Mouse (Mus musculus) activated CD4-positive, CD25-positive, alpha-beta regulatory T cell, adult 4 months (primary cell): ENCODE results near the gene Olfr1180. TPM values are rescaled to one million over a fixed set of nuclear protein-coding genes. Genes with fewer than 3 reads are reported as not detected.
"Not testable (repeated sequence)": the region's sequence is repeated elsewhere in the genome, so short reads cannot be mapped to it uniquely, and the experiment has no call there.

ENCODE experiments used
- ATAC-seq: one replicate; pipeline ENCODE4 v1.8.0; 2017
- polyA plus RNA-seq, 2 experiments: library from polyadenylated mRNA; unstranded; fragments of 100-300 nt; shearing (Covaris generic); gene quantifications; one replicate each; pipeline ENCODE4 v1.2.1; 2017

Gene Olfr1180
- not detected for polyA plus RNA-seq

GRCm38 (mm10) chr2:88419051-88419450, at the start of gene Olfr1180:
Gene Olfr1180 (minus strand): TSS chr2:88419151.
- ATAC-seq, result no peak

- ATAC-seq, result not testable (repeated sequence)
Observed at GRCm38 (mm10) chr2:88454567-88454966, 35.6 kb upstream of the Olfr1180 start, which contains the start of gene Olfr1183. Gene Olfr1183 (plus strand): TSS chr2:88454867.

DNA sequence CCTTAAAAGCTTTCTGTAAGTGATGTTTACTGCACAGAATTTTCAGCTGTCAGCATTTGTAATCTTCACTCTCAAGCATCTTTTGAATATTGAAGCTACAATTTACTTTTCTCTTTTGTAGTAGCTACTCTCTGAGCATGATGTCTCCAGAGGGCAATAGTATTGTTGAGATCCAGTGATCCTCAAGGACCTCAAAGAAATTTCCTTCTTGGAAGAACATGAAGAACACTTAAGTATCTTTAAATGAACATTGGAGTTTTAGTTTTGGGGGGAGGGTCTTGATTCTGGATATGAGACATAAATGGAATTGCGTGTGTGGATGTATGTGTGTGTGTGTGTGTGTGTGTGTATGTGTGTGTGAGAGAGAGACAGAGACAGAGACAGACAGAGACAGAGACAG, 30.1 kb upstream of the Olfr1180 start, which contains the start of gene Gm13757:
Gene Gm13757, minus strand, starts transcription at position 101 of the 400 bp plus-strand sequence.
- ATAC-seq, result no peak

- no peak for ATAC-seq
Observed at GRCm38 (mm10) chr2:88426071-88426470, 7.1 kb upstream of the Olfr1180 start, which contains the start of gene Olfr1181. Gene Olfr1181 (minus strand): TSS chr2:88426171.

DNA sequence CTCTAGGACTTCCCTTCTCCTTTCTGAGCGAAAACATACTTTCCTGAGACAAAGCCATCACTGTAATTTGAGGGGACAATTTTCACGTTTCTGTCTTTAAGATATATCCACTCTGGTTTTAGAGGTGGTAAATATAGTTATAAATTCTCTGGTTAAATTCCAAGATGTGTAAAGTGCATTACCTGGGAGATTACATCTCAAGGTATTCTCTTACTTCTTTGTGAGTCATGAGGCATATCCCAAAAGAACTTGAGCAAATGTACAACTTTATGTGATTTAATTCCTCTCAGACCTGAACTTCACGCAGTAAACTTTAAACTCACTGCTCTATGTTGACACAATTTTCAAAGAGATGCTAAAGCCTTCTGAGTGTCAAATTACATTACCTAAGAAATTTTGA, 12.6 kb downstream of the Olfr1180 start, which contains the start of gene Olfr1179:
Gene Olfr1179, minus strand, starts transcription at position 101 of the 400 bp plus-strand sequence.
- no peak for ATAC-seq

GRCm38 (mm10) chr2:88386762-88387161, 32.2 kb downstream of the Olfr1180 start, which contains the start of gene Olfr1178:
Gene Olfr1178 (plus strand): TSS chr2:88387062.
- ATAC-seq, result no peak

Other genes starting within 250 kb of the Olfr1180 start
- not detected for gene Olfr1168, start 237.3 kb downstream of the Olfr1180 start, polyA plus RNA-seq
- gene Olfr1170, start 190.8 kb downstream of the Olfr1180 start, polyA plus RNA-seq, result under 1 TPM in 1 of 2 experiments, not detected in 1; 0.12 TPM
- gene Olfr1173, start 139.3 kb downstream of the Olfr1180 start, polyA plus RNA-seq, result under 1 TPM in 1 of 2 experiments, not detected in 1; 0.11 TPM
- not detected for gene Olfr1174-ps, start 104.0 kb downstream of the Olfr1180 start, polyA plus RNA-seq
- under 1 TPM in 1 of 2 experiments, not detected in 1; 0.20 TPM for gene Olfr1175-ps, start 91.9 kb downstream of the Olfr1180 start, polyA plus RNA-seq
- gene Olfr1176, start 82.4 kb downstream of the Olfr1180 start, polyA plus RNA-seq, result not detected
- gene Olfr1177-ps, start 72.7 kb downstream of the Olfr1180 start, polyA plus RNA-seq, result not detected
- not detected for gene Olfr1178, start 32.1 kb downstream of the Olfr1180 start, polyA plus RNA-seq
- not detected for gene Olfr1179, start 12.7 kb downstream of the Olfr1180 start, polyA plus RNA-seq
- gene Olfr1181, start 7.0 kb upstream of the Olfr1180 start, polyA plus RNA-seq, result not detected
- gene Gm13757, start 30.0 kb upstream of the Olfr1180 start, polyA plus RNA-seq, result under 1 TPM in 1 of 2 experiments, not detected in 1; 0.21 TPM
- not detected for gene Olfr1183, start 35.7 kb upstream of the Olfr1180 start, polyA plus RNA-seq
- not detected for gene Olfr1184, start 64.4 kb upstream of the Olfr1180 start, polyA plus RNA-seq
- gene Olfr1185-ps1, start 74.2 kb upstream of the Olfr1180 start, polyA plus RNA-seq, result under 1 TPM in 1 of 2 experiments, not detected in 1; 0.16 TPM
- gene Olfr1186, start 99.4 kb upstream of the Olfr1180 start, polyA plus RNA-seq, result not detected
- not detected for gene Olfr1188, start 137.8 kb upstream of the Olfr1180 start, polyA plus RNA-seq
- not detected for gene Olfr1189, start 167.3 kb upstream of the Olfr1180 start, polyA plus RNA-seq
- not detected for gene Olfr1191-ps1, start 221.4 kb upstream of the Olfr1180 start, polyA plus RNA-seq
- not detected for gene Olfr1192-ps1, start 229.4 kb upstream of the Olfr1180 start, polyA plus RNA-seq